Comparison of ENCODE assay signal across 16 mouse cellular contexts in the genomic region with DNA sequence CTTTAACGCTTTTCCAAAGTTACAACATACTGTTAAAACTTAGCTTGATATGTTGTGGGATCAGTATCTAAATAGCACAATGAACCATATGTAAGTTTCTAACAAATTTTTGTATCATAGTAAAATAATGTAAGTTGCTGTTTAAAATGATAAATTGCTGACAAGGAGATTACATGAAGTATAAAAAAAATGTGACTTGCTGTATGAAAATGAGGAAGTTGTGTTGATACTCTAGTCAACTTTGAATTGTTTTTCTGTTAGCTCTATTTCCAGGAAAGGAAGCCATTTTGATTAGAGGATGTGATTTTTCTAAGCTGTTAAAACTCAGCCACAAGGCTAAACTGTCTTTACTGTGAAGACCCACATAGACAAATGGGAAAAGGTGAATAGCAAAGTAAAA.
"Had no signal": no experiment of that assay in that cellular context is flagged by ENCODE, and none has a peak within 500 bp of the region (broad histone marks: within the 10 kb centered on the region; RNA-seq: fewer than 3 reads in every experiment).

No protein-coding gene starts in this region.

- H3K4me3 ChIP-seq: neural tube, embryonic 13.5 days; neural tube, embryonic 15.5 days; stomach, embryonic 15.5 days had no signal

- H3K9me3 ChIP-seq: neural tube, embryonic 13.5 days; neural tube, embryonic 15.5 days; stomach, embryonic 15.5 days had no signal

- H3K4me2 ChIP-seq: neural tube, embryonic 13.5 days; neural tube, embryonic 15.5 days; stomach, embryonic 15.5 days had no signal

- H3K9ac ChIP-seq: neural tube, embryonic 13.5 days; neural tube, embryonic 15.5 days; stomach, embryonic 15.5 days had no signal

- H3K36me3 ChIP-seq: neural tube, embryonic 13.5 days; neural tube, embryonic 15.5 days; stomach, embryonic 15.5 days had no signal

- H3K27ac ChIP-seq: neural tube, embryonic 13.5 days; neural tube, embryonic 15.5 days; stomach, embryonic 15.5 days; stomach, postnatal 0 days had no signal

- DNase-seq: retina, postnatal 1 day; right cerebral cortex, adult 18-20 months; right cerebral cortex, postnatal 14 days; right cerebral cortex, postnatal 25 days; right cerebral cortex, postnatal 4 days; spleen, adult 18-20 months; thymus, adult 18-20 months; thymus, adult 2 months; thymus, postnatal 14 days; thymus, postnatal 25 days; thymus, postnatal 36 days; thymus, postnatal 4 days had no signal

- H3K27me3 ChIP-seq: neural tube, embryonic 13.5 days; neural tube, embryonic 15.5 days; stomach, embryonic 15.5 days had no signal

- H3K4me1 ChIP-seq: neural tube, embryonic 13.5 days; neural tube, embryonic 15.5 days; stomach, embryonic 15.5 days had no signal
